Mouse (Mus musculus) Muller cell, postnatal 12 days (primary cell): ENCODE data around the gene Fcgr2b.

Source experiments
- DNase-seq: peaks from one replicate; pipeline ENCODE4 v3.0.0-alpha.2; 2015; ENCODE audit errors: inconsistent ontology term

Fcgr2b gene

GRCm38 (mm10) chr1:170927378-170927777 lies 49.0 kb downstream of the Fcgr2b start, which contains the start of gene Fcrla:
Fcrla (minus strand) TSS chr1:170927583.
- DNase-seq = no peak

DNA sequence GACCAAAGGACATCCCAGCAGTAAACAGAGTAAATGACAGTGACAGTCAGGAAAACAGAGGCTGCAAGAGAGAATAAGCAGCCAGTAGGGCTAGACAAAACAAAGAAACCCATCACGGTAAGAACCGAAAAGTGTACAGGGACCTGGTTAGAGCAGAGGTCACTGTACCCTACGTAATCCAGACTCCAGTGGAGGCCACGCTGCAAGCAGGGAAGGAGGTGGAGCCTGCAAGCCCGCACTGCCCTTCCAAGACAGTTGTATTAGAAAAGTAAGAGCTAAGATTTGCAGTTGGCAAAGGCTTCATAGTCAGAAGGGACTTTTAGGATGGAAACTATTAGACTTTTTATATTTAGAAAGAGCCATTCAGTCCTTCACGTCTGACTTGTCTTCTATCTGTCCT lies 49.4 kb downstream of the Fcgr2b start:
- no peak for DNase-seq

- no peak for DNase-seq
These were observed 51.9 kb downstream of the Fcgr2b start for GRCm38 (mm10) chr1:170924485-170924884.

- no peak for DNase-seq
These were observed 57.0 kb downstream of the Fcgr2b start for GRCm38 (mm10) chr1:170919308-170919707.

DNA sequence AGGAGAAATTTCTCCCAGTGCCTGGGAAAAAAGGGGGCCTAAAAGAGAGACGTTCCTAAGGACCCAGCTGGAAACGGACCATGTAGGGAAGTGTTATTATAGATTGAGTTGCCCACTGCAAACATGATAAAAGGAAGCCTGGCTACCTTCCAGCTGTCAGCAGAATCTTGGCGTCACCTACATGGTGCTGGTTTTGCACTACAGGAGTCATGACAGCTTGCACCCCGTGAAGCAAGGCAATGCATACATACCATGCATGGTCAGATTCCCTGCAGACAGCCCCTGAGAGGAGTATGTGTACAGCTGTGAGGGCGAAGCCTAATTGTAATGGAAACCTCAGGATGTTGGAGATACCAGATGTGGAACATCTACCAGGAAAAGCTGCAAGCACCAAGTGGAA lies 60.7 kb downstream of the Fcgr2b start:
- DNase-seq = no peak

GRCm38 (mm10) chr1:170912891-170913615 lies 63.3 kb downstream of the Fcgr2b start, which contains the start of gene Fcrlb:
Fcrlb (minus strand) TSS chr1:170912941.
- DNase-seq = no peak

DNA sequence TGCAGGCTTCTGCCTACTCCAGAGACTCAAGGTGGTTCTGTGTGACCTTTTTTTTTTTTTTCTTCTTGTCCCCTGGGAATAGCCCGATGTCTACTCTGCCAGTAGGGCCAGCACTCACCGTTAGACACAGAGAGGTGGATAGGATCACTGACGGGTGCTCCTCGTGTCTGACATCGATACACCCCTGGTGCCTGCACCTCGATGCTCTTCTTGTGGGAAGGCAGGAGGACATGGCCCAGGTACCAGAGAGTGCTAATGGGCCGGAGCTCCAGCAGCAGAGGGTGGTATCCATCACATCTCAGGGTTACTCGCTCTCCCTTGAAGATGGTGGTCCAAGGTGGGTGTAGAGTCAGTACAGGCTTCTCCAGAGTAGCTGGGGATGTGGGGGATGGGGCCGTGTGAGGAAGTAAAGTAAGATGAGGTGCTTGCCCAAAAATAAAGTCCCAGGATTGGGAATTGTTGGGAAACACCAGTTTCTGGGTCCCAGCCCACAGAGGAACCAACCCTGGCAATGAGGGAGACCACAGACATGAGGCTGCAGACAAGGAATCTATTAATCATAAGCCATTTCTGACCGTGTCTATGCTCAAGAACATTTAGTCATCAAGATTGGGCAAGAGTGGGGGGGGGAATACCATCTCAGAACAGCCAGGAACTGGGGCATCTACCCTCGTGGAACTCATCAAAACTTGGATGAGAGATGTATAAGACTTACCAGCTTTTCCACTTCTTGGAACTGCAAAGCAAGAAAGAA lies 64.3 kb downstream of the Fcgr2b start:
- peak; percentile 67 for DNase-seq
